Mouse (Mus musculus): ENCODE data around the gene Gm42791. TPM values are rescaled to one million over a fixed set of nuclear protein-coding genes. Genes with fewer than 3 reads are reported as not detected.

The Gm42791 gene
- total RNA-seq, 2 experiments from 2014 or later = 34.0 to 39.1 TPM

GRCm38 (mm10) chr5:148947412-148947811, 47.5 kb downstream of the Gm42791 start:
- no peak for DNase-seq (ENCODE audit: extremely low spot score in 1 of 2, low spot score in 2 of 2)
- Histone ChIP-seq H3K4me3 (no peak overlapping the region), H3K27ac (no peak overlapping the region)
- no peak; the same call in 1 of the 2 replicates for TF ChIP-seq CTCF (IDR thresholded peaks at IDR 0.05)
- intact Hi-C loops (cut with DNase I) = no loop called here

GRCm38 (mm10) chr5:148946787-148947186, 48.2 kb downstream of the Gm42791 start:
- DNase-seq (ENCODE audit: extremely low spot score in 1 of 2, low spot score in 2 of 2) = no peak
- peak; percentile 51 for TF ChIP-seq CTCF (IDR thresholded peaks at IDR 0.05)

GRCm38 (mm10) chr5:148945735-148946134, 49.2 kb downstream of the Gm42791 start:
- intact Hi-C loops (cut with DNase I) = no loop called here
- no peak overlapping the region for H3K4me3 ChIP-seq
- no peak for TF ChIP-seq CTCF (IDR thresholded peaks at IDR 0.05)
- no peak overlapping the region for H3K27ac ChIP-seq
- DNase-seq (ENCODE audit: extremely low spot score in 1 of 2, low spot score in 2 of 2) = no peak

More at GRCm38 (mm10) chr5:148946787-148947186, 48.2 kb downstream of the Gm42791 start:
- Histone ChIP-seq H3K27ac (no peak overlapping the region), H3K4me3 (no peak overlapping the region)
- intact Hi-C loops (cut with DNase I) = no loop called here

GRCm38 (mm10) chr5:148944024-148944423, 50.9 kb downstream of the Gm42791 start:
- Histone ChIP-seq H3K4me3 (no peak overlapping the region), H3K27ac (no peak overlapping the region)
- no peak for TF ChIP-seq CTCF (IDR thresholded peaks at IDR 0.05)
- intact Hi-C loops (cut with DNase I) = no loop called here
- DNase-seq (ENCODE audit: extremely low spot score in 1 of 2, low spot score in 2 of 2) = no peak

- H3K4me3 ChIP-seq = no peak overlapping the region
- intact Hi-C loops (cut with DNase I) = no loop called here
- no peak for TF ChIP-seq CTCF (IDR thresholded peaks at IDR 0.05)
- H3K27ac ChIP-seq = no peak overlapping the region
- no peak for DNase-seq (ENCODE audit: extremely low spot score in 1 of 2, low spot score in 2 of 2)
Measured at GRCm38 (mm10) chr5:148943444-148943843, 51.5 kb downstream of the Gm42791 start.

GRCm38 (mm10) chr5:148942957-148943356, 52.0 kb downstream of the Gm42791 start:
- TF ChIP-seq CTCF (IDR thresholded peaks at IDR 0.05) = no peak; the same call in 1 of the 2 replicates
- DNase-seq (ENCODE audit: extremely low spot score in 1 of 2, low spot score in 2 of 2) = no peak
- H3K4me3 ChIP-seq = no peak overlapping the region
- intact Hi-C loops (cut with DNase I) = no loop called here
- no peak overlapping the region for H3K27ac ChIP-seq

GRCm38 (mm10) chr5:148942305-148942704, 52.6 kb downstream of the Gm42791 start:
- peak; percentile 46 for TF ChIP-seq CTCF (IDR thresholded peaks at IDR 0.05)
- H3K4me3 ChIP-seq = no peak overlapping the region
- no peak overlapping the region for H3K27ac ChIP-seq
- intact Hi-C loops (cut with DNase I) = no loop called here
- no peak for DNase-seq (ENCODE audit: extremely low spot score in 1 of 2, low spot score in 2 of 2)

- H3K27ac ChIP-seq = no peak overlapping the region
- no peak overlapping the region for H3K4me3 ChIP-seq
- DNase-seq (ENCODE audit: extremely low spot score in 1 of 2, low spot score in 2 of 2) = no peak
- TF ChIP-seq CTCF (IDR thresholded peaks at IDR 0.05) = no peak
- intact Hi-C loops (cut with DNase I) = no loop called here
Measured at GRCm38 (mm10) chr5:148941867-148942266, 53.1 kb downstream of the Gm42791 start.

GRCm38 (mm10) chr5:148939948-148940382, 55.0 kb downstream of the Gm42791 start:
- Histone ChIP-seq H3K27ac (no peak overlapping the region), H3K4me3 (no peak overlapping the region)
- DNase-seq (ENCODE audit: extremely low spot score in 1 of 2, low spot score in 2 of 2) = no peak
- TF ChIP-seq CTCF (IDR thresholded peaks at IDR 0.05) = no peak
- intact Hi-C loops (cut with DNase I) = no loop called here

- no peak for TF ChIP-seq CTCF (IDR thresholded peaks at IDR 0.05)
Measured at GRCm38 (mm10) chr5:148936516-148936951, 58.4 kb downstream of the Gm42791 start.

GRCm38 (mm10) chr5:148935871-148936270, 59.1 kb downstream of the Gm42791 start:
- intact Hi-C loops (cut with DNase I) = no loop called here
- no peak for DNase-seq (ENCODE audit: extremely low spot score in 1 of 2, low spot score in 2 of 2)
- TF ChIP-seq CTCF (IDR thresholded peaks at IDR 0.05) = no peak
- Histone ChIP-seq H3K27ac (no peak overlapping the region), H3K4me3 (no peak overlapping the region)

More at GRCm38 (mm10) chr5:148936516-148936951, 58.4 kb downstream of the Gm42791 start:
- DNase-seq (ENCODE audit: extremely low spot score in 1 of 2, low spot score in 2 of 2) = no peak
- intact Hi-C loops (cut with DNase I) = no loop called here
- no peak overlapping the region for H3K27ac ChIP-seq
- no peak overlapping the region for H3K4me3 ChIP-seq

GRCm38 (mm10) chr5:148935071-148935821, 59.7 kb downstream of the Gm42791 start:
- DNase-seq (ENCODE audit: extremely low spot score in 1 of 2, low spot score in 2 of 2) = no peak
- H3K27ac ChIP-seq = no peak overlapping the region
- intact Hi-C loops (cut with DNase I) = no loop called here
- no peak for TF ChIP-seq CTCF (IDR thresholded peaks at IDR 0.05)
- H3K4me3 ChIP-seq = no peak overlapping the region

GRCm38 (mm10) chr5:148934457-148934856, 60.5 kb downstream of the Gm42791 start:
- no peak overlapping the region for H3K4me3 ChIP-seq
- intact Hi-C loops (cut with DNase I) = no loop called here
- no peak for TF ChIP-seq CTCF (IDR thresholded peaks at IDR 0.05)
- H3K27ac ChIP-seq = no peak overlapping the region
- DNase-seq (ENCODE audit: extremely low spot score in 1 of 2, low spot score in 2 of 2) = no peak
